Mouse (Mus musculus) cerebellum, adult 11-12 months (tissue): ENCODE data around the gene Snx32.

ENCODE experiments used
- DNase-seq: peaks from one replicate; pipeline ENCODE4 v3.0.0; 2022

Gene Snx32

DNA sequence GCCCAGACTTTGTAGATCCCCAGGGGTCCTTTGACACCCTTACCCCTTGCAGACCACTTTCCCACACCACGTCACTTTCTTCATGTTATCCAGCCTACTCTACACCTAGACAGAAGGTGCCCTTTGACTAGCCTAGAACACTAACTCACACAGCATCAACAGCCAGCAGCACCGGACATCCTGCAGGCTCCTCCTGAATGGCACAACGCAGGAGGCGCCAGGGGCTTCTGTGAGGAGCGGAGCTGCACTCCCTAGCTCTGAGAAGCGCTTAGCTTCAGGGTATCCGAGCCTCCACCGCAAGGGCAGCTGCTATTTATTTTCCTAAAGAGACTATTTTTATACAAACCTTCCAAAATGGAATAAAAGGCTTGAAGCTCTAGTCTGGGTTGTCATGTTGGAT, 54.8 kb downstream of the Snx32 start:
- peak; percentile 38 for DNase-seq

- DNase-seq, result no peak
These were observed 55.3 kb downstream of the Snx32 start for GRCm38 (mm10) chr19:5455037-5455436.

DNA sequence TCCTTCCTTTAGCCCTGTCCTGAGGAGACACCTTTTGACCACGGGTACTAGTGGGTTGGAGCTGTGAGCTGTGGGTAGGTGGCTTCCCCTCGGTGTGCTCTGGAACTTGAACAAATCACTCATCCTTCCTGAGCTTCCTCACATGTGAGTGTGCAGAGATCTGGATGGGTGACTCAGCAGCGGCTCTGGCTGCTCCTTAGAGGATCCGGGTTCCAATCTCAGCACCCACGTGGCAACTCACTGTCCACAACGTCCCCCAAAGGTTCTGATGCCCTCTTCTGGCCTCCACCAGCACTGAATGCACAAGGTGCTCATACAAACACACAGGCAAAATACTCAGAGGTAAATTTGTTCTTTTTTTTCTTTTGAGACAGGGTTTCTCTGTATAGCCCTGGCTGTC, 58.6 kb downstream of the Snx32 start:
- DNase-seq, result no peak

DNA sequence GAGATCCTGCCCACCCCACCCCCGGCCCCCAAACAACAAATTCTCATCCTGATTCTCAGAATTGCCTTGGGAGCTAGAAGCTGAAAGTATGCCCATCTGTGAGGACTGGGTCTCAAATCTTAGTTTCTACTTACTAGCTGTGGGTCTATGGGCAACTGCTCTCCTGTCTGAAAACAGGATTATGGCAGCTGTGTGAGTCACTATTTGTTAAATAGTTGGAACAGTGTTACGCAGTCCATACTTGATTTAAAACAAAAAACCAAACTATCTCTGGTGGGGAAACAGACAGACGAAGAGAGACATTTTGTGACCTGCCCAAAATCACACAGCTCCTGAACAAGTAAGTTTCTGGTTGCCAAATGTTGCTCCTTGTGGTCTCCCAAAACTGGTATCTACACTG, 60.7 kb downstream of the Snx32 start:
- no peak for DNase-seq

DNA sequence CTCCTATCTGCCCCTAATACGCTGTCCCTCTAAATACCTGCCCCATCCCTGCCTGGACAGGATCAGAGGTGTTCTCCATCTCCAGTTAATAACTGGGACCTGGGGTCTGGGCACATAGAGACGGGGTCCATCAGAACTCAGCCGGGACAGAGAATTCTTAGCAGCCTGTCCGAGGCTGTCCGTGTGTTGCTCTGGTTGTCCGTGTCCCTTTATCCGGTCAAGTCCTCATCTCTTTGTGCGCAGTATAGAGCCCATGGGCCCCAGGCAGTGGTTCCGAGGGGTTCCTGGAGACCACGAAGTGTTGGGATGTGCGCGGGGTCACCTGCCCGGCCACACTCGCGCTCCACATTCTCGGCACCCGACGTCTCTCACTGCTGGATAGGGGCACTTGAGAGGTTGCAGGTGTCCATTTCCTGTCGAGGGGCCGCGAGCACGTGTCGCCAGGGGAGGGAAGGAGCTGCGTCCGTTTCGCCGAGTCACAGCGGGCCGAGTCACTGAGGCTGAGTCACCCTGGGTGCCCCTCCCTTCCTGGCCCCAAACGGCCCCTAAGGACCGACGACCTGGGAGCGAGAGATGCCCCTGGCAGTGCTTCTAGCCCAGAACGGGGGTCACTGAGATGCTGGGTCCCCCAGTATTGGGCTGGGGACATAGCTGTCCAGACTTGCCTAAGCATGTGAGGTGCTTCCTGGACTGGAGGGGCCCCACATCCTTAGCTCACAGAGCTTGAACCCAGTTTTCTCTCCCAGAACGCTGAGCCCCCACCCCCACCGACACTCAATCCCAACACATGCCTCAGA, 61.8 kb downstream of the Snx32 start:
- no peak for DNase-seq

DNA sequence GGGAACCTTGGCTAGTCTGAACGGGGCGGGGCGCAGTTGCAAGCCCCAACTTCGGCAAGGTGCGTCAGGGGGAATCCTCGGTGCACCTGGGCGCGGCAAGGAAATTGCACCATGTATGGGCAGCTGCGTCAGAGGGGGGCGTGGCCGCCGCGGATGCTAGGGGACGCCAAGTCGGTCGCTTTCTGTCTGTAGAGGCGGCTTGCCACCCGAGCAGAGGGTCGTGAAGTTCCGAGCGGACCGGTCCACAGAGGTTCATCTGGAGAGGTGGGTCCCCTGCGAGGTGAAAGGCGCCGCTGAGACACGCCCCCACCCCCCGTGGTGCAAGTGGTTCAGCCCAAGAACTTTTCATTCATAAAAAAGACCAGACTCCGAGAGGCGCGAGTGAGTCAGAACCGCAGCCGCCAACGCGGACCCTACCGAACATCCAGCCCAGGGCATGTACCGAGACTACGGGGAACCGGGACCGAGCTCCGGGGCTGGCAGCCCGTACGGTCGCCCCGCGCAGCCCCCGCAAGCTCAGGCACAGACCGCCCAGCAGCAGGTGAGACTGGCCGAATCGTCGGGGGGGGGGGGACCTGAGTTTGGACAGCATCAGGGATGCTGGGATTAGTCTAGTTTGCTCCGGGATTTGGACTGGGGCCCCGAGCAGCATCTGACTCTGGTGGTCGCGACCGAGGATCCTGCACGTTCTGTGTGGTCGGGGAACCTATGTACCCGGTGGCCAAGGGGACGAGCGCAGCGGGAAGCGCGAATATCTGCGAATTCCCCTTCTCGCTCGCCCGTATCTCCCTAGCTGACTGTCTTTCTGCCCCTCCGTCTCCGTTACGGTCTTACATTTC, 62.6 kb downstream of the Snx32 start, which contains the start of gene Fosl1:
TSS of gene Fosl1 (plus strand) at position 33 of the 839 bp plus-strand sequence.
- DNase-seq, result peak; percentile 72

DNA sequence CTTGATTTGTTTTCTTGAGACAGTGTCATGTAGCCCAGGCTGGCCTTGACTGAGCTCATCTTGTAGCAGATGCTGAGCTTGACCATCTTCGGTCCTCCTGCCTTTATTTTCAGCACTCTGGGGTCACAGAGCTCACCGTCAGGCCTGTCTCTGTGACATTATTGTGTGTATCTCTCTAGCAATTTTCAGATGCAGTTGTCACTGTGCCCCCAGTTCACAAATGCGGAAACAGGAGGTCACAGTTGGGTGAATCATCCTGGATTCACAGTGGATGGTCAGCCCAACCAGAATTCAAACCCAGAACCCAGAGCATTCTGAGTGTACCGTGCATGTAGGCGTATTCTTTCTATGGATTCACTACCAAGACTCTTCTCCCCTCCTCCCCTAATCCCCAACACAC, 64.6 kb downstream of the Snx32 start:
- no peak for DNase-seq

- DNase-seq, result peak; percentile 3
These were observed 65.4 kb downstream of the Snx32 start for GRCm38 (mm10) chr19:5444954-5445353.

DNA sequence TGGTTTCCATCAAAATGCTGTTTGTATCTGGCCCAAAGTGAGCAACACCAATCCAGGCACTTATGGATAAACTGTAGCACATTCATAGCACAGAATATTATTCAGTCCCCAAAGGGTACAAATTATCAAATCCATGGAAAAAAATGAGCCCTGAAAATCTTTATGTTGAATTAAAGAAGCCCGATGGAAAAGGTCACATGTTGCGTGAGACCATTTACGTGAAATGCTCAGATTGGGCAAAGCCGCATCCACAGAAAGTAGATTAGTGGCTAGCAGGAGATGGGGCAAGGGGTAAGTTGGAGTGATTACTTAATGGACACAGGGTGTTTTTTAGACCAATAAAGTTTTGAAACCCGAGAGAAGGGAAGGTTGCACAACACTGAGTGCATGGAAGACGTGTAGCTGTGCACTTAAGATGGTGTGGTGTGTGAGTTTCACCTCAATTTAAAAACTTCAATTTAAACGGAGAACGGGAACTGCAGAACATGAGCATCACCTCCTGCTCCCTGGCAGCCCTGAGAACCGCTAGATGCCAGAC, 65.9 kb downstream of the Snx32 start:
- DNase-seq, result no peak
